Mouse (Mus musculus) neural tube, embryonic 12.5 days (tissue): ENCODE measurements at regions not wholly inside any gene's neighbourhood (a gene's known extent, or its start where the extent isn't known, plus 50 kb on each side); places are given as distances from the start of the nearest gene placed in this dataset.

Experiments
- ATAC-seq: fragments of 200-750 bp; cut with Nextera tagmentation; 2 replicates; pipeline ENCODE4 v1.8.0; 2017; ENCODE audit warnings: low read depth, mild to moderate bottlenecking, moderate TSS enrichment, moderate library complexity; ENCODE audit not compliant: low FRiP score
- H3K27ac ChIP-seq: fragments of 300-500 bp; sonication (generic); 2 replicates; pipeline ENCODE4 v1.5.1; 2016
- H3K27me3 ChIP-seq: fragments of 300-500 bp; sonication (generic); replicated peaks from 2 replicates; pipeline ENCODE4 v1.6.1; 2016; ENCODE audit warnings: mild to moderate bottlenecking
- H3K36me3 ChIP-seq: fragments of 300-500 bp; sonication (generic); 2 replicates; pipeline ENCODE4 v1.6.1; 2016; ENCODE audit warnings: mild to moderate bottlenecking
- H3K4me1 ChIP-seq: fragments of 300-500 bp; sonication (generic); 2 replicates; pipeline ENCODE4 v1.6.1; 2016
- H3K4me2 ChIP-seq: fragments of 300-500 bp; sonication (generic); replicated peaks from 2 replicates; pipeline ENCODE4 v1.6.1; 2016; ENCODE audit warnings: mild to moderate bottlenecking
- H3K4me3 ChIP-seq: fragments of 300-500 bp; sonication (generic); 2 replicates; pipeline ENCODE4 v1.5.1; 2016
- H3K9ac ChIP-seq: fragments of 300-500 bp; sonication (generic); 2 replicates; pipeline ENCODE4 v1.6.1; 2016; ENCODE audit warnings: mild to moderate bottlenecking
- H3K9me3 ChIP-seq: fragments of 300-500 bp; sonication (generic); 2 replicates; pipeline ENCODE4 v1.6.1; 2016; ENCODE audit warnings: mild to moderate bottlenecking
- WGBS: fragments of 180-500 bp; shearing (Covaris S2); methylation state at CpG from one replicate; pipeline ENCODE4 v1.1.7; 2016; 5-methylcytosine and 5-hydroxymethylcytosine counted together

DNA sequence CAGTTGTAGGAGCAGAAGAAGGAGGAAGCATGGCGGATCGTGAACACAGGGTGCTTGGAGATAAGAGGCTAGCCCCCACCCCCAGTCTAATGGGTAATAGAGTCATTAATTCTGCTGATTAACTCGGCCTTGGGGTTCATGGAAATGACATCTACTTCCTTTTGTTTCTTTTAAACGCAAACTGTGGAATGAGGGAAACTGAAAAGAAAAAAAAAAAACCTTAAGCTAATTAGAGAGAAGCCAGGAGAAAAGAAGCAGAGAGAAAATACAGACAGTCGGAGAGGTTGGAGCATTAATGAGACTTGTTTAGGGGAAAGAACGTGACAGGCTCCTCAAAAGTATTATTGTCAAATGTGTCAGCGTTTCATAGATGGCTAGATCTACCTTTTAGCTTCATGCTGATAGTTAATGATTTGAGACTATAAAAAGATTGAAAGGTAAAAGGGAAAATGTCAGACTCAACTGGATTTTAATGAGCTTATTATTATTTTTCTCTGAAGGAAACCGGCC lies 307.5 kb downstream of the Rnf144b start:
- Histone ChIP-seq H3K9ac (no peak overlapping the region), H3K4me1 (no peaks in the 10 kb centered on the region), H3K4me3 (no peak overlapping the region), H3K36me3 (no peaks in the 10 kb centered on the region), H3K4me2 (no peak overlapping the region), H3K9me3 (no peaks in the 10 kb centered on the region), H3K27ac (no peak overlapping the region), H3K27me3 (no peaks in the 10 kb centered on the region)
- 57% methylated on average over 8 of the region's 8 CpGs for WGBS
- ATAC-seq, result no peak

GRCm38 (mm10) chr13:47430409-47430808 lies 308.0 kb downstream of the Rnf144b start:
- ATAC-seq, result no peak
- H3K9ac ChIP-seq, result no peak overlapping the region
- H3K27ac ChIP-seq, result no peak overlapping the region
- 74% methylated on average over 9 of the region's 9 CpGs for WGBS
- H3K4me1 ChIP-seq, result no peaks in the 10 kb centered on the region
- H3K9me3 ChIP-seq, result no peaks in the 10 kb centered on the region
- no peaks in the 10 kb centered on the region for H3K27me3 ChIP-seq
- no peaks in the 10 kb centered on the region for H3K36me3 ChIP-seq
- H3K4me3 ChIP-seq, result no peak overlapping the region
- no peak overlapping the region for H3K4me2 ChIP-seq

GRCm38 (mm10) chr13:47435631-47436030 lies 313.2 kb downstream of the Rnf144b start:
- ATAC-seq, result no peak
- Histone ChIP-seq H3K36me3 (no peaks in the 10 kb centered on the region), H3K27me3 (no peaks in the 10 kb centered on the region), H3K27ac (no peak overlapping the region), H3K9me3 (no peaks in the 10 kb centered on the region), H3K4me1 (no peaks in the 10 kb centered on the region), H3K4me3 (no peak overlapping the region), H3K4me2 (no peak overlapping the region), H3K9ac (no peak overlapping the region)
- WGBS, result 95% methylated on average over 7 of the region's 7 CpGs

- 86% methylated on average over 3 of the region's 3 CpGs for WGBS
- H3K27ac ChIP-seq, result no peak overlapping the region
- no peak overlapping the region for H3K9ac ChIP-seq
- H3K4me3 ChIP-seq, result no peak overlapping the region
- no peak for ATAC-seq
- no peaks in the 10 kb centered on the region for H3K4me1 ChIP-seq
- no peaks in the 10 kb centered on the region for H3K9me3 ChIP-seq
- H3K4me2 ChIP-seq, result no peak overlapping the region
- H3K27me3 ChIP-seq, result no peaks in the 10 kb centered on the region
- no peaks in the 10 kb centered on the region for H3K36me3 ChIP-seq
Observed at GRCm38 (mm10) chr13:47444876-47445275, 322.4 kb downstream of the Rnf144b start.

- Histone ChIP-seq H3K4me3 (no peak overlapping the region), H3K27ac (no peak overlapping the region), H3K9me3 (no peaks in the 10 kb centered on the region), H3K9ac (no peak overlapping the region), H3K4me2 (peak overlapping the region; percentile 45), H3K4me1 (no peaks in the 10 kb centered on the region), H3K27me3 (no peaks in the 10 kb centered on the region), H3K36me3 (no peaks in the 10 kb centered on the region)
- WGBS, result 41% methylated on average over 17 of the region's 17 CpGs
- 0 out of 2 replicates have a peak, but pooled peaks have one; percentile 48 for ATAC-seq
Observed at GRCm38 (mm10) chr13:47452186-47452760, 329.8 kb downstream of the Rnf144b start.

- Histone ChIP-seq H3K4me1 (no peaks in the 10 kb centered on the region), H3K4me2 (no peak overlapping the region), H3K27me3 (no peaks in the 10 kb centered on the region), H3K27ac (no peak overlapping the region), H3K9ac (no peak overlapping the region), H3K9me3 (no peaks in the 10 kb centered on the region), H3K36me3 (no peaks in the 10 kb centered on the region), H3K4me3 (no peak overlapping the region)
- ATAC-seq, result no peak
- 92% methylated on average over 8 of the region's 8 CpGs for WGBS
Observed at GRCm38 (mm10) chr13:47462148-47462547, 339.7 kb downstream of the Rnf144b start.

GRCm38 (mm10) chr13:47471543-47472213 lies 349.2 kb downstream of the Rnf144b start:
- no peaks in the 10 kb centered on the region for H3K36me3 ChIP-seq
- no peaks in the 10 kb centered on the region for H3K4me1 ChIP-seq
- no peak overlapping the region for H3K9ac ChIP-seq
- H3K9me3 ChIP-seq, result no peaks in the 10 kb centered on the region
- no peak overlapping the region for H3K27ac ChIP-seq
- no peak overlapping the region for H3K4me2 ChIP-seq
- H3K4me3 ChIP-seq, result no peak overlapping the region
- ATAC-seq, result no peak
- 54% methylated on average over 14 of the region's 14 CpGs for WGBS
- no peaks in the 10 kb centered on the region for H3K27me3 ChIP-seq

DNA sequence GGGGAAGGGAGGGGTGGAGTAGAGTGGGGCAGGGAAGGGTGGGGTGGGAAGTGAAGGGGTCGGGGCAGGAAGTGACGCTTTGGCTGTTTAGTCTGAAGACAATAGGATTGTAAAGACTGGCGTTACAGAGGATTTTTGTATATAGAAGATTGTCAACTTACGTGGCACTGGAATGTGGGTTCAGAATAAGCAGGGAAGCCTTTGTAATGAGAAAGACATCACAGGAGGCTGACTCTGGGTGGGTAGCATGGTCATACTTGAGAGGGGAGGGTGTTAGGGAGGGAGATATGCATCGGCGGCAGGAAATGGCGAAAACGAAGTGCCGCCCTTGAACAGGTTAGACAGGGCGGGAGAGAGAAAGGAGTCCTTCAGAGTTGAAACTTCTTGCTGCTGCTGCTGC lies 357.7 kb downstream of the Rnf144b start:
- WGBS, result 75% methylated on average over 10 of the region's 10 CpGs
- ATAC-seq, result no peak

DNA sequence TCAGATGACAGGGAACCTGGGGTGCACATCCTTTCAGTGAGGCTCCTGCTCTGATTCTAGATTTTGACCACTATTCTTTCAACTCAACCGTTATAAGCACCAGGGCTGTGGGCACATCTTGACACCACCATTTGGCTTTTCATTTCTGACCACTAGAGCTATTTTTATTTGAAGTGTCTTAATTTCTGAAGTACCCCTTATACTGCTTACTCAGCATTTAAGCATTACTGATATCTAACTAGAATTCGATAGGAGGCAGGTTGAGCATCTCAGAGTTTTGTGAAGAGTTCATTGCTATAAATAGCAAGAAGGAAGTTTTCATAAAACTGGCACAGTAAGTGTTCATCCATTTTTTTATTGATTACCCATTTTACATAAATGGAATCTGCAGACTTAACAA lies 362.4 kb downstream of the Rnf144b start:
- WGBS, result 92% methylated on average over 2 of the region's 2 CpGs
- Histone ChIP-seq H3K27ac (no peak overlapping the region), H3K9me3 (no peaks in the 10 kb centered on the region)

More for the DNA sequence above, 357.7 kb downstream of the Rnf144b start:
- no peaks in the 10 kb centered on the region for H3K9me3 ChIP-seq
- H3K4me1 ChIP-seq, result no peaks in the 10 kb centered on the region
- H3K9ac ChIP-seq, result no peak overlapping the region
- no peak overlapping the region for H3K4me2 ChIP-seq
- no peaks in the 10 kb centered on the region for H3K36me3 ChIP-seq
- H3K4me3 ChIP-seq, result no peak overlapping the region
- H3K27ac ChIP-seq, result no peak overlapping the region
- no peaks in the 10 kb centered on the region for H3K27me3 ChIP-seq

DNA sequence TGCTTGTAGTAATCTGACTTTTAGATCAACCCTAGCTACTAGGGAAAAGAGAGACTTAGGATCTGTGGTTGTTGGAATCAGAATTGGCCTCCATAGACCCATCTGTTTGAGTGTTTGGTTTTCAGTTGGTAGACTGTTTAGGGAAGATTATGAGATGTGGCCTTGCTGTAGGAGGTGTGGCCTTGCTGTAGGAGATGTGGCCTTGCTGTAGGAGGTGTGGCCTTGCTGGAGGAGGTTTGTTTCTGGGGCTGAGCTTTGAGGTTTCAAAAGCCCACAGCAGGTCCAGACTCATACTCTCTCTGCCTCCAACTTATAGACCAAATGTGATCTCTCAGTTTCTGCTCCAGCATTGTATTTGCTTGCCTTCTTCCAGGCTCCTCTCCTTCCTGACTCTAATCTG lies 363.7 kb downstream of the Rnf144b start:
- Histone ChIP-seq H3K4me1 (no peaks in the 10 kb centered on the region), H3K27ac (no peak overlapping the region), H3K9me3 (no peaks in the 10 kb centered on the region), H3K4me3 (no peak overlapping the region), H3K4me2 (no peak overlapping the region), H3K36me3 (no peaks in the 10 kb centered on the region), H3K27me3 (no peaks in the 10 kb centered on the region), H3K9ac (no peak overlapping the region)
- ATAC-seq, result no peak

More for the DNA sequence above, 362.4 kb downstream of the Rnf144b start:
- no peak for ATAC-seq
- H3K4me1 ChIP-seq, result no peaks in the 10 kb centered on the region
- H3K27me3 ChIP-seq, result no peaks in the 10 kb centered on the region
- H3K4me2 ChIP-seq, result no peak overlapping the region
- H3K36me3 ChIP-seq, result no peaks in the 10 kb centered on the region
- H3K4me3 ChIP-seq, result no peak overlapping the region
- no peak overlapping the region for H3K9ac ChIP-seq

DNA sequence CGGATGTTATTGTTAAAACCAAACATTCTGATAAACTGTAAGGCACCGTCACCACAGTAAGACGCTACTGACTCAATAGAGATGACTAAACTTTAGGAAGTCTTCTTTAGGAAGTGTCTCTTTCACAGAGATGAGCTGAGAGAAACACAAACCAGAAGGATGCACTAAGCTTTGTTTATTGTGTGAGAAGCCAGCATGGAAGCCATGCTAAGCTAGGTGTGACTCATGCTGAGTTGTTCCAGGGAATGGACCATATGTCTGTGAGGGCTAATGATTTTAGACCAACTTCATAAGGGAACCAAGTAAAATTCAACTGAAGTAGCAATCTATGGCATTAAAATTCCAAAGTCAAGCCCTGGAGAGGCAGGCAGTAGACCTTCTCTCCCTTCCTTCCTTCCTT lies 364.2 kb downstream of the Rnf144b start:
- H3K4me2 ChIP-seq, result no peak overlapping the region
- H3K9ac ChIP-seq, result no peak overlapping the region
- no peak overlapping the region for H3K4me3 ChIP-seq
- H3K9me3 ChIP-seq, result no peaks in the 10 kb centered on the region
- no peak for ATAC-seq
- no peaks in the 10 kb centered on the region for H3K36me3 ChIP-seq
- no peaks in the 10 kb centered on the region for H3K4me1 ChIP-seq
- no peak overlapping the region for H3K27ac ChIP-seq
- WGBS, result 95% methylated on average over 3 of the region's 3 CpGs
- H3K27me3 ChIP-seq, result no peaks in the 10 kb centered on the region

- Histone ChIP-seq H3K9me3 (no peaks in the 10 kb centered on the region), H3K27me3 (no peaks in the 10 kb centered on the region), H3K9ac (no peak overlapping the region), H3K4me2 (no peak overlapping the region), H3K27ac (no peak overlapping the region), H3K4me3 (no peak overlapping the region), H3K36me3 (no peaks in the 10 kb centered on the region), H3K4me1 (no peaks in the 10 kb centered on the region)
- 86% methylated on average over 15 of the region's 15 CpGs for WGBS
- no peak for ATAC-seq
Observed at GRCm38 (mm10) chr13:47505380-47505955, 383.0 kb downstream of the Rnf144b start.

GRCm38 (mm10) chr13:47532935-47533334 lies 410.5 kb downstream of the Rnf144b start:
- no peak overlapping the region for H3K4me2 ChIP-seq
- H3K9me3 ChIP-seq, result no peaks in the 10 kb centered on the region
- no peaks in the 10 kb centered on the region for H3K27me3 ChIP-seq
- H3K9ac ChIP-seq, result no peak overlapping the region
- no peak overlapping the region for H3K4me3 ChIP-seq
- no peak for ATAC-seq
- WGBS, result 92% methylated on average over 1 of the region's 1 CpGs
- no peaks in the 10 kb centered on the region for H3K4me1 ChIP-seq
- no peak overlapping the region for H3K27ac ChIP-seq
- H3K36me3 ChIP-seq, result no peaks in the 10 kb centered on the region
